ENCODE assay signal across 19 mouse cellular contexts in the genomic region with DNA sequence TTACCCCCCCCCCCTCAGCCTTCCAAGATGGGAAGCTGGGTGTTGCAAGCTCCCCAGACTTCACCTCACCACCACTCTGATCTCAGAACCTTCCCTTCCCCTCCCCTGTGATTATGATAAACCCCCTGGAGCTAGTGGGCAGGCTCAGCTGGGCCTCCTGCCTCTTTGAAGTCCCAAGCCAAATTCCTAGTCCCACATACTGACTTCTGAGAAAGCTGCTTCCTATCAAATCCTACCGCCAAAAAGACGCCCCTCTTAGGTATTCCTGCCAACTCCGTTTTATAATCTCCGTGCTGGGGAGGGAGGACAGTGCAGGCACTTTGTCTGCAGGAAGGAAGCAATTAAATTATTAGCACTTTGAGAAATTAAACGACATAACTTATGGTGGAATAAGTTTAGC. TPM values are rescaled to one million over a fixed set of nuclear protein-coding genes. Genes with fewer than 3 reads are reported as not detected.
DNase-seq lines count a peak whose midpoint lies in the region; ATAC-seq and TF ChIP-seq lines count a peak whose summit lies in the region.
"Had no signal": no experiment of that assay in that cellular context is flagged by ENCODE, and none has a peak within 500 bp of the region (broad histone marks: within the 10 kb centered on the region; RNA-seq: fewer than 3 reads in every experiment).

No protein-coding gene starts in this region.

- peak; percentile 49 for DNase-seq in kidney, postnatal 0 days (ENCODE audit: low spot score)
- DNase-seq in kidney, postnatal 10 days = no peak
- peak; percentile 42 for DNase-seq in embryonic facial prominence, embryonic 11.5 days (ENCODE audit: low spot score)
- DNase-seq in layer of hippocampus, postnatal 10 days (ENCODE audit: low spot score in 2 of 2) = no peak
- DNase-seq: adrenal gland, adult 2 months; adrenal gland, postnatal 25 days; cerebellum, adult 18-20 months; cerebellum, adult 9-11 months; gastrocnemius, postnatal 10 days; heart, adult 2 months; heart, postnatal 10 days had no signal

- no peaks in the 10 kb centered on the region for H3K27me3 ChIP-seq in kidney, postnatal 0 days (ENCODE audit: insufficient read depth, low read length)
- H3K27me3 ChIP-seq in embryonic facial prominence, embryonic 11.5 days (ENCODE audit: control insufficient read depth, insufficient read depth, low read length) = no peaks in the 10 kb centered on the region
- peaks cover 5% of the 10 kb centered on the region for H3K27me3 ChIP-seq in limb, embryonic 12.5 days
- peaks cover 39% of the 10 kb centered on the region for H3K27me3 ChIP-seq in liver, embryonic 12.5 days (replicated peaks)
- H3K27me3 ChIP-seq in forebrain, embryonic 16.5 days (replicated peaks; ENCODE audit: control insufficient read depth, insufficient read depth, low read length) = 0 out of 2 replicates have a peak, but pooled peaks cover 2% of the 10 kb centered on the region
- H3K27me3 ChIP-seq: forebrain, embryonic 15.5 days; intestine, embryonic 15.5 days; Patski had no signal

- ATAC-seq in kidney, postnatal 0 days (replicated peaks; ENCODE audit: low FRiP score, low read depth) = no peak
- ATAC-seq in embryonic facial prominence, embryonic 11.5 days (replicated peaks; ENCODE audit: insufficient number of reproducible peaks, low FRiP score, low TSS enrichment, low read depth) = no peak
- no peak for ATAC-seq in limb, embryonic 12.5 days (ENCODE audit: insufficient number of reproducible peaks, insufficient read depth, low FRiP score, low TSS enrichment, low read depth)
- ATAC-seq in liver, embryonic 12.5 days = no peak
- no peak for ATAC-seq in forebrain, embryonic 16.5 days
- ATAC-seq: forebrain, embryonic 15.5 days; intestine, embryonic 15.5 days; Patski had no signal

- H3K27ac ChIP-seq in kidney, postnatal 0 days = no peak overlapping the region
- H3K27ac ChIP-seq in embryonic facial prominence, embryonic 11.5 days (replicated peaks; ENCODE audit: low read depth, low read length) = no peak overlapping the region
- H3K27ac ChIP-seq in limb, embryonic 12.5 days = no peak overlapping the region
- no peak overlapping the region for H3K27ac ChIP-seq in liver, embryonic 12.5 days
- H3K27ac ChIP-seq in forebrain, embryonic 16.5 days (ENCODE audit: low read length) = no peak overlapping the region
- H3K27ac ChIP-seq: forebrain, embryonic 15.5 days; heart, adult 2 months; hindbrain, embryonic 14.5 days; intestine, embryonic 15.5 days had no signal

- no peak overlapping the region for H3K4me3 ChIP-seq in kidney, postnatal 0 days (replicated peaks; ENCODE audit: low read depth, low read length)
- no peak overlapping the region for H3K4me3 ChIP-seq in embryonic facial prominence, embryonic 11.5 days (ENCODE audit: low read depth, low read length)
- H3K4me3 ChIP-seq in limb, embryonic 12.5 days (replicated peaks) = no peak overlapping the region
- H3K4me3 ChIP-seq in liver, embryonic 12.5 days = no peak overlapping the region
- H3K4me3 ChIP-seq in forebrain, embryonic 16.5 days (replicated peaks; ENCODE audit: low read length) = no peak overlapping the region
- H3K4me3 ChIP-seq: forebrain, embryonic 15.5 days; heart, adult 2 months; intestine, embryonic 15.5 days had no signal

- no peak overlapping the region for H3K4me2 ChIP-seq in kidney, postnatal 0 days (ENCODE audit: low read length)
- H3K4me2 ChIP-seq in embryonic facial prominence, embryonic 11.5 days (ENCODE audit: low read depth, low read length) = no peak overlapping the region
- peak overlapping the region; percentile 50 for H3K4me2 ChIP-seq in limb, embryonic 12.5 days
- no peak overlapping the region for H3K4me2 ChIP-seq in liver, embryonic 12.5 days
- H3K4me2 ChIP-seq in forebrain, embryonic 16.5 days (ENCODE audit: low read length) = no peak overlapping the region
- H3K4me2 ChIP-seq: forebrain, embryonic 15.5 days; hindbrain, embryonic 14.5 days had no signal

- TF ChIP-seq CTCF in kidney, postnatal 0 days (IDR thresholded peaks at IDR 0.05; ENCODE audit: low read depth) = no peak

- no peak overlapping the region for H3K9ac ChIP-seq in kidney, postnatal 0 days (ENCODE audit: low read depth, low read length)
- no peak overlapping the region for H3K9ac ChIP-seq in embryonic facial prominence, embryonic 11.5 days (replicated peaks; ENCODE audit: low read length)
- no peak overlapping the region for H3K9ac ChIP-seq in limb, embryonic 12.5 days (replicated peaks)
- H3K9ac ChIP-seq in liver, embryonic 12.5 days = no peak overlapping the region
- H3K9ac ChIP-seq in forebrain, embryonic 16.5 days (replicated peaks; ENCODE audit: low read depth, low read length) = no peak overlapping the region
- H3K9ac ChIP-seq: forebrain, embryonic 15.5 days; hindbrain, embryonic 14.5 days; intestine, embryonic 15.5 days had no signal

- WGBS in kidney, postnatal 0 days = 11% methylated on average over 5 of the region's 5 CpGs
- 4% methylated on average over 5 of the region's 5 CpGs for WGBS in embryonic facial prominence, embryonic 11.5 days
- WGBS in limb, embryonic 12.5 days = under 1% methylated on average over 5 of the region's 5 CpGs
- 20% methylated on average over 5 of the region's 5 CpGs for WGBS in liver, embryonic 12.5 days (ENCODE audit: insufficient replicate concordance)
- 4% methylated on average over 5 of the region's 5 CpGs for WGBS in forebrain, embryonic 16.5 days

- no peaks in the 10 kb centered on the region for H3K9me3 ChIP-seq in kidney, postnatal 0 days (replicated peaks; ENCODE audit: low read length)
- no peaks in the 10 kb centered on the region for H3K9me3 ChIP-seq in embryonic facial prominence, embryonic 11.5 days (replicated peaks; ENCODE audit: control insufficient read depth, low read length)
- H3K9me3 ChIP-seq in limb, embryonic 12.5 days = 0 out of 2 replicates have a peak, but pooled peaks cover 3% of the 10 kb centered on the region
- no peaks in the 10 kb centered on the region for H3K9me3 ChIP-seq in liver, embryonic 12.5 days (replicated peaks)
- H3K9me3 ChIP-seq in forebrain, embryonic 16.5 days (ENCODE audit: control insufficient read depth, low read length) = no peaks in the 10 kb centered on the region
- H3K9me3 ChIP-seq: forebrain, embryonic 15.5 days; intestine, embryonic 15.5 days had no signal

- no peaks in the 10 kb centered on the region for H3K36me3 ChIP-seq in kidney, postnatal 0 days (ENCODE audit: insufficient read depth, low read length)
- H3K36me3 ChIP-seq in embryonic facial prominence, embryonic 11.5 days (replicated peaks; ENCODE audit: control insufficient read depth, insufficient read depth, low read depth, low read length) = no peaks in the 10 kb centered on the region
- no peaks in the 10 kb centered on the region for H3K36me3 ChIP-seq in limb, embryonic 12.5 days
- no peaks in the 10 kb centered on the region for H3K36me3 ChIP-seq in liver, embryonic 12.5 days
- H3K36me3 ChIP-seq in forebrain, embryonic 16.5 days (ENCODE audit: control insufficient read depth, insufficient read depth) = no peaks in the 10 kb centered on the region
- H3K36me3 ChIP-seq: forebrain, embryonic 15.5 days; intestine, embryonic 15.5 days had no signal

- peaks cover 6% of the 10 kb centered on the region; the same call in 1 of the 2 replicates for H3K4me1 ChIP-seq in kidney, postnatal 0 days (replicated peaks; ENCODE audit: insufficient read depth, low read length)
- no peaks in the 10 kb centered on the region; the same call in 1 of the 2 replicates for H3K4me1 ChIP-seq in embryonic facial prominence, embryonic 11.5 days (ENCODE audit: control insufficient read depth, insufficient read depth, low read length)
- peaks cover 14% of the 10 kb centered on the region for H3K4me1 ChIP-seq in limb, embryonic 12.5 days (replicated peaks)
- H3K4me1 ChIP-seq in liver, embryonic 12.5 days = no peaks in the 10 kb centered on the region
- no peaks in the 10 kb centered on the region for H3K4me1 ChIP-seq in forebrain, embryonic 16.5 days (replicated peaks; ENCODE audit: control insufficient read depth, insufficient read depth, low read length)
- H3K4me1 ChIP-seq: forebrain, embryonic 15.5 days had no signal

RNA-seq across cellular contexts. Expression of a gene that starts 16.2 kb away (rescaled TPM):
- polyA plus RNA-seq in kidney, postnatal 0 days (2015; fragmentation: Nextera tagmentation; extraction: Ambion mirVana) = 42.6 and 44.7 TPM in 2 replicates
- polyA plus RNA-seq in embryonic facial prominence, embryonic 11.5 days (2014; fragmentation: Nextera tagmentation; extraction: Ambion mirVana) = 14.5 and 15.1 TPM in 2 replicates
- polyA plus RNA-seq in limb, embryonic 12.5 days (2016; fragmentation: Nextera tagmentation; extraction: Ambion mirVana) = 22.9 and 26.2 TPM in 2 replicates
- 1.4 and 2.0 TPM in 2 replicates for polyA plus RNA-seq in liver, embryonic 12.5 days (2016; fragmentation: Nextera tagmentation; extraction: Ambion mirVana)
- 6.8 and 7.3 TPM in 2 replicates for polyA plus RNA-seq in forebrain, embryonic 16.5 days (2015; fragmentation: Nextera tagmentation; extraction: Ambion mirVana)
- 10 to 100 TPM; 25.8 to 29.3 TPM for total RNA-seq in layer of hippocampus, postnatal 10 days (2021)
- total RNA-seq: heart, adult 2 months; hematopoietic stem cell, adult 5-6 weeks had no signal

Comparison
In these comparisons a context has a peak if more than half of its experiments do, and no peak if none do; other contexts are left out.
1. DNase-seq: peak in kidney, postnatal 0 days (single experiment) and embryonic facial prominence, embryonic 11.5 days (single experiment); none in kidney, postnatal 10 days (single experiment) and layer of hippocampus, postnatal 10 days (0 of 2).